Mouse (Mus musculus): ENCODE results near the gene Ncapd3. TPM values are rescaled to one million over a fixed set of nuclear protein-coding genes. Genes with fewer than 3 reads are reported as not detected.

The Ncapd3 gene
- polyA plus RNA-seq, 1 experiment from 2014 or later: 13.9 TPM

DNA sequence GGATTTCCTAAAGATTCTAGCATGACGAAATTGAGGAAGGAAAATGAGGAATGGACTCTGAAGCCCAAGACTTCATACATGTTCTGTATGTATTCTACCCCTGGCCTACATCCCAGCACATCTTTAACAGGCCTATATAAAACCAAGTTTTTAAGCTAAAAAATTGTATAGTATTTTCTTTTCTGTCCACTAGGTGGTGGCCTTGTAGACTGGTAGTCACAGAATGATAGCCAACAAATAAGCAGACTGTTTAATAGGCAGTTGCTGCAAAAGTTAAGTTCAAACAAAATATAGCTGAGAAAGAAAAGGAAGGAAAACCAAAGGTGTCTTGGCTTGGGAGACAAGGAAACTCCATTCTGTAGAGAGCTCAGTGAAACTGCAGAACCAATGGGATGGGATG lies 44.7 kb downstream of the Ncapd3 start:
- Histone ChIP-seq H3K4me1 (ENCODE audit: insufficient read depth) (no peaks in the 10 kb centered on the region), H3K4me2 (ENCODE audit: low read depth, low read length) (no peak overlapping the region), H3K9ac (replicated peaks) (no peak overlapping the region), H3K4me3 (ENCODE audit: low read depth, low read length) (no peak overlapping the region), H3K27ac (ENCODE audit: low read depth) (no peak overlapping the region), H3K9me3 (ENCODE audit: low read length) (no peaks in the 10 kb centered on the region), H3K27me3 (ENCODE audit: insufficient read depth, low read length) (no peaks in the 10 kb centered on the region), H3K36me3 (replicated peaks; ENCODE audit: insufficient read depth, low read length) (peaks cover 68% of the 10 kb centered on the region)
- TF ChIP-seq EP300 (IDR thresholded peaks at IDR 0.05; ENCODE audit: low read depth) (no peak), CTCF (IDR thresholded peaks at IDR 0.05; ENCODE audit: low read depth) (0 out of 2 replicates have a peak, but pooled peaks have one; percentile 34)
- DNase-seq (no peak), ATAC-seq (no peak)
- WGBS (ENCODE audit: insufficient replicate concordance): 68% methylated on average over 1 of the region's 1 CpGs

DNA sequence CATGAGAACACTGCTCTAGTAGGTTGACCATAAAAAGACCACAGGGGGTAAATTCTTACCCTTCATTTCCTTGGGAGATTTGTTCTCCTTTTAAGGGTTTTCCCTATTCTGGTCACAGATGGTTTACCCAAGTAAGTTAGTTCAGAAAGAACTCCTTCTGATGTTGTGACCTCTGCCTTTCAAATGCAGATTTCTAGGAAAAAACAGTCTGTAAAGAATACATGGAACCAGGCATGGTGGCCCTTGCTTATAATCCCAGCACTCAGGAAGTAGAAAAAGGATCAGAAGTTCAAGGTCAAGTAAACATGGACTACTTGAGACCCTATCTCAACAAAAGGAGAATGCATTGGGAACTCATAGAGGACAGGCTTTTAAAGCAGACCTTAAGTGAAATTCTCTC lies 45.8 kb downstream of the Ncapd3 start:
- H3K27me3 ChIP-seq (ENCODE audit: insufficient read depth, low read length): no peaks in the 10 kb centered on the region
- ATAC-seq: no peak
- no peak for DNase-seq
- H3K4me2 ChIP-seq (ENCODE audit: low read depth, low read length): no peak overlapping the region
- H3K4me3 ChIP-seq (ENCODE audit: low read depth, low read length): no peak overlapping the region
- H3K9ac ChIP-seq (replicated peaks): no peak overlapping the region
- peaks cover 62% of the 10 kb centered on the region for H3K36me3 ChIP-seq (replicated peaks; ENCODE audit: insufficient read depth, low read length)
- no peaks in the 10 kb centered on the region for H3K9me3 ChIP-seq (ENCODE audit: low read length)
- H3K27ac ChIP-seq (ENCODE audit: low read depth): no peak overlapping the region
- TF ChIP-seq EP300 (IDR thresholded peaks at IDR 0.05; ENCODE audit: low read depth) (no peak), CTCF (IDR thresholded peaks at IDR 0.05; ENCODE audit: low read depth) (no peak)
- no peaks in the 10 kb centered on the region for H3K4me1 ChIP-seq (ENCODE audit: insufficient read depth)

DNA sequence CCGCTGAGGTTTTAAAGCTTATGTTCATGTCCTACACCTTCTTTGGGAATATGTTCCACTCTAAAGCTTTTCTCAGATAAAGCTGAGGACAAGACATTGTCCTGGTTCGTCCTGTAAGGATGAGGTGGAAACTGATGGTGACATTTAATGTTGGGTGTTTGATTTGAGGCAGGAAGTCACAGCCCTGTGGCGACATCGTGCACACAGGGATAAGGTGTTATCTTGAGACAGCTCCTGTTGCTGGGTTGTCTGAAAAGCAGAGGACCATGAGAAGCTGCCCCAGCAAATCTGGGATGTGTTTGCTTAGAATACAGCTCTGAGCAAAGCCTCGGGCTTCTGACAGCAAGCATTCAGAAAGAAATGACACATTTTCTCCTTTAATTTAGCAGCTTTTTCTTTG lies 56.3 kb downstream of the Ncapd3 start:
- Histone ChIP-seq H3K36me3 (replicated peaks; ENCODE audit: insufficient read depth, low read length) (peaks cover 89% of the 10 kb centered on the region), H3K27me3 (ENCODE audit: insufficient read depth, low read length) (no peaks in the 10 kb centered on the region), H3K9ac (replicated peaks) (no peak overlapping the region), H3K9me3 (ENCODE audit: low read length) (no peaks in the 10 kb centered on the region), H3K4me2 (ENCODE audit: low read depth, low read length) (no peak overlapping the region), H3K4me1 (ENCODE audit: insufficient read depth) (no peaks in the 10 kb centered on the region), H3K4me3 (ENCODE audit: low read depth, low read length) (no peak overlapping the region), H3K27ac (ENCODE audit: low read depth) (no peak overlapping the region)
- DNase-seq: no peak
- no peak for TF ChIP-seq CTCF (IDR thresholded peaks at IDR 0.05; ENCODE audit: low read depth)
- WGBS (ENCODE audit: insufficient replicate concordance): 66% methylated on average over 5 of the region's 5 CpGs
- no peak for ATAC-seq

DNA sequence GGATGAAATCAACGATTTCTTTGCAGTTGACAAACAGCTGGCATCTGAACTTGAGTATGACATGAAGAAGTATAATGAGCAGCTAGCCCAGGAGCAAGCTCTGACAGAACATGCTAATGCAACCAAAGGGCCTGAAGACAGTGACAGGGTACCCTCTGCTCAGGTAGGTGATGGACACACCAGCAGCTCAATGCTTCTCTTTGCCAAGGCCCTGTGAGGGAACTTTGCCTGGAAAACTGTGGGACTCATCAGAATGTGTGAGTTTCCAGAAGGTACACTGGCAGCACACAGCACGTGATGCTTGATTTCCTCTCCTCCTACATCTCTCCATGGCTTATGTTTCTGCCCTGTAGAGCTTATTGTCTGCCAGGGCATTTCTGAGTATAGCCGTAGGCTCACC lies 57.4 kb downstream of the Ncapd3 start:
- Histone ChIP-seq H3K4me2 (ENCODE audit: low read depth, low read length) (no peak overlapping the region), H3K36me3 (replicated peaks; ENCODE audit: insufficient read depth, low read length) (peaks cover 95% of the 10 kb centered on the region), H3K9me3 (ENCODE audit: low read length) (no peaks in the 10 kb centered on the region), H3K27me3 (ENCODE audit: insufficient read depth, low read length) (no peaks in the 10 kb centered on the region), H3K4me3 (ENCODE audit: low read depth, low read length) (no peak overlapping the region), H3K27ac (ENCODE audit: low read depth) (no peak overlapping the region), H3K4me1 (ENCODE audit: insufficient read depth) (no peaks in the 10 kb centered on the region), H3K9ac (replicated peaks) (no peak overlapping the region)
- ATAC-seq (no peak), DNase-seq (no peak)
- WGBS (ENCODE audit: insufficient replicate concordance): 78% methylated on average over 3 of the region's 3 CpGs
- no peak for TF ChIP-seq CTCF (IDR thresholded peaks at IDR 0.05; ENCODE audit: low read depth)
- no peak for TF ChIP-seq EP300 (IDR thresholded peaks at IDR 0.05; ENCODE audit: low read depth)

DNA sequence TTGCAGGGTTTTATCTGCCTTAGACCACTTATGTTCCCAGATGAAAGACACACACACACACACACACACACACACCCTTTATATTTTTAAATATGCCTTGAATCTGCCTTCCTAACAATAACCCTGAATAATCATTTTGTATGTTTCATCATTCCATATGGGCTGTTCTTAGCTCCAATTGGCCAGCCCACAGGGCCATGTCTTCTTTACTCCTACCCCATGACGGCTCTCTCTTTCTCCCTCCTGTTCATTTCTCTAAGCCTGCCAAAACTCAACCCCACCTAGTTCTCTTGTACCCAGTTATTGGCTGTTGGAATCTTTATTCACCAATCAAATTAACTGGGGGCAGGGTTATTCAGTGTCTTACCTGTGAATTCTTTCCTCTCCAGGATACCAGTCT lies 60.2 kb downstream of the Ncapd3 start:
- DNase-seq: no peak
- Histone ChIP-seq H3K36me3 (replicated peaks; ENCODE audit: insufficient read depth, low read length) (peaks cover 89% of the 10 kb centered on the region), H3K4me3 (ENCODE audit: low read depth, low read length) (no peak overlapping the region), H3K9me3 (ENCODE audit: low read length) (no peaks in the 10 kb centered on the region), H3K27ac (ENCODE audit: low read depth) (no peak overlapping the region), H3K9ac (replicated peaks) (no peak overlapping the region), H3K27me3 (ENCODE audit: insufficient read depth, low read length) (no peaks in the 10 kb centered on the region), H3K4me1 (ENCODE audit: insufficient read depth) (no peaks in the 10 kb centered on the region), H3K4me2 (ENCODE audit: low read depth, low read length) (no peak overlapping the region)
- 93% methylated on average over 1 of the region's 1 CpGs for WGBS (ENCODE audit: insufficient replicate concordance)
- ATAC-seq: no peak
- TF ChIP-seq CTCF (IDR thresholded peaks at IDR 0.05; ENCODE audit: low read depth) (no peak), EP300 (IDR thresholded peaks at IDR 0.05; ENCODE audit: low read depth) (no peak)

DNA sequence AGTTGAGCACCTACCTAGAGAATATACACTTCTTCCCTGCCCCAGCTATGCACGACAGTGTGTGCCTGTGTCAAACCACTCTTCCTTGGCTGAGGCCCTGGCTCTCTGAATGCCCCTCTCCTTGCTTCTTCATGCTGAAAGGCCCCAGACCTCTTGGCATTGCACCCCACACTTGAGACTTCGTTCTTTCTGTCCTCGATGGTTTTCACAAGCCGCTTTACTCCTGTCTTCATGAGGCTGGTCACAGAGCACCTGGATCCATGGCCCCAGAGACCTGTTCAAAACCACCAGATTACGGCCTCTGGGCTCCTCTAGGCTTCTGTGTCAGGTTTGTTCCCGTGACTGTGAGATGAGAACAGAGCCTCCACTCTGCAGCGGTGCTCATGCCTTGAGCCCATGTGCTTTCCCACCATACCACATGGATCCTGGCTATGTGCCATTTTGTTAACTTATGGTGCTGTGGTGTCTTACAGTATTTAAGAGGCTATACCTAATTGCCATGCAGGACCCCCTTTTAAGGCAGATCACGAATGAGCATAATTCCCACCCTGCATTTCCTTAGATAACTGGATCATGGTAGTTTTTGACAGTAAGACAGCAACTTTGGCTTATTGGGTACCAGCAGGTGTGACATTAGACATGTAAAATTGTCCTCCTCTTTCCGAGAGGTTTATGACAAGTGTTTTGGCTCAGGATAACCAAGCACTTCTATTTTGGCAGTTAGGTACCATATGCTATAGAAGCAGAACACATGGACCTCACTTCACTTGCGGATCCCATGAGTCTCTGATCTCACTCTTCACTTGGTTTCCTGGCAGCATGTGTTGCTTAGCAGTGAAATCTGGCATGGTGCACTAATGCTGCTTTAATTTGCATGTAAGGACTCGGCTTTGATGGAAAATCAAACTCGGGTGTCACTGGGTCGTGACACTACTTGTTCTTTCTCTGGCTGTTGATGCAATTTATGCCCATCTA lies 61.1 kb downstream of the Ncapd3 start:
- Histone ChIP-seq H3K4me3 (ENCODE audit: low read depth, low read length) (no peak overlapping the region), H3K9me3 (ENCODE audit: low read length) (no peaks in the 10 kb centered on the region), H3K4me1 (ENCODE audit: insufficient read depth) (no peaks in the 10 kb centered on the region), H3K4me2 (ENCODE audit: low read depth, low read length) (no peak overlapping the region), H3K27ac (ENCODE audit: low read depth) (no peak overlapping the region), H3K27me3 (ENCODE audit: insufficient read depth, low read length) (no peaks in the 10 kb centered on the region), H3K9ac (replicated peaks) (no peak overlapping the region), H3K36me3 (replicated peaks; ENCODE audit: insufficient read depth, low read length) (peaks cover 88% of the 10 kb centered on the region)
- WGBS (ENCODE audit: insufficient replicate concordance): 94% methylated on average over 13 of the region's 13 CpGs
- no peak for DNase-seq
- no peak for TF ChIP-seq EP300 (IDR thresholded peaks at IDR 0.05; ENCODE audit: low read depth)
- no peak for TF ChIP-seq CTCF (IDR thresholded peaks at IDR 0.05; ENCODE audit: low read depth)
- no peak for ATAC-seq

Data from liver, postnatal 0 days (tissue).